Mouse (Mus musculus) forebrain, embryonic 11.5 days (tissue): ENCODE measurements at regions not wholly inside any gene's neighbourhood (a gene's known extent, or its start where the extent isn't known, plus 50 kb on each side); places are given as distances from the start of the nearest gene placed in this dataset.

Experiments
- ATAC-seq: fragments of 200-750 bp; cut with Nextera tagmentation; replicated peaks from 2 replicates; pipeline ENCODE4 v1.8.0; 2017; ENCODE audit warnings: moderate TSS enrichment; ENCODE audit not compliant: low FRiP score
- DNase-seq: peaks from one replicate; pipeline ENCODE4 v3.0.0-alpha.2; 2017; ENCODE audit warnings: low spot score
- H3K27ac ChIP-seq: fragments of 300-500 bp; sonication (generic); 2 replicates; pipeline ENCODE4 v1.5.1; 2014; ENCODE audit warnings: low read depth, low read length
- H3K27me3 ChIP-seq: fragments of 300-500 bp; sonication (generic); 2 replicates; pipeline ENCODE4 v1.6.1; 2014; ENCODE audit warnings: mild to moderate bottlenecking, low read length, mixed read lengths; ENCODE audit not compliant: control insufficient read depth, insufficient read depth
- H3K36me3 ChIP-seq: fragments of 300-500 bp; sonication (generic); 2 replicates; pipeline ENCODE4 v1.6.1; 2014; ENCODE audit warnings: mild to moderate bottlenecking, low read length, moderate library complexity, mixed read lengths; ENCODE audit not compliant: control insufficient read depth, insufficient read depth
- H3K4me1 ChIP-seq: fragments of 300-500 bp; sonication (generic); replicated peaks from 2 replicates; pipeline ENCODE4 v1.6.1; 2014; ENCODE audit warnings: low read length, mixed read lengths; ENCODE audit not compliant: control insufficient read depth, insufficient read depth
- H3K4me2 ChIP-seq: fragments of 300-500 bp; sonication (generic); 2 replicates; pipeline ENCODE4 v1.6.1; 2014; ENCODE audit warnings: low read depth, mild to moderate bottlenecking, low read length, moderate library complexity, mixed read lengths; ENCODE audit not compliant: severe bottlenecking
- H3K4me3 ChIP-seq: fragments of 300-500 bp; sonication (generic); 2 replicates; pipeline ENCODE4 v1.5.1; 2014; ENCODE audit warnings: low read depth, low read length
- H3K9ac ChIP-seq: fragments of 300-500 bp; sonication (generic); 2 replicates; pipeline ENCODE4 v1.6.1; 2014; ENCODE audit warnings: low read length
- H3K9me3 ChIP-seq: fragments of 300-500 bp; sonication (generic); 2 replicates; pipeline ENCODE4 v1.6.1; 2016; ENCODE audit warnings: low read length, mixed read lengths; ENCODE audit not compliant: control insufficient read depth
- WGBS: fragments of 180-500 bp; shearing (Covaris S2); extraction: QIAGEN DNeasy Blood & Tissue Kit; methylation state at CpG from one replicate; pipeline ENCODE4 v1.1.7; 2014; 5-methylcytosine and 5-hydroxymethylcytosine counted together

DNA sequence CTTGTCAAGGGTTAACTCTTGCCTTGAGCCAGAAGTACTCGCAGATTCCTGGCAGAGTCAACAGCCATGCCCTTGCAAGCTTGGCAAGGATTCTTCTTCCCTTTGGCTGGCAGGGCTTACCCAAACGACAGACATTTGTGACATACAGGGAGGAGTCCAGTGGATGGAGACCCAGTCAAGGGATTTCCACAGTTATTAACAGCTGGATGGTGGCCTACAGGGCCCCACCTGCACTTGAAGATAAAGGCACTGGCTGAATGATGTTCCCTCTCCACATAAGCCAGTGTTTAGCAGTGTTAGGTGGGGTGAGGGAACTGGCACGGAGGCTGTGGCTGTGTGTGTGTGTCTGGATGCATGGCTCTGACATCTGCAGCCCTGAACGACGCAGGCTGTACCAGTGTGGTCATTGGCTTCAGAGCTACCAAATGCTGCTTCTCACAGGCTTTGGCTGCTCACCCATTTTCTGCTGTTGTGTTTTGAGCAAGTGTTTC lies 183.9 kb upstream of the Klf4 start:
- Histone ChIP-seq H3K4me3 (no peak overlapping the region), H3K4me2 (no peak overlapping the region), H3K36me3 (no peaks in the 10 kb centered on the region), H3K27me3 (no peaks in the 10 kb centered on the region), H3K9me3 (no peaks in the 10 kb centered on the region), H3K9ac (no peak overlapping the region), H3K4me1 (no peaks in the 10 kb centered on the region), H3K27ac (no peak overlapping the region)
- ATAC-seq (no peak), DNase-seq (no peak)
- WGBS = 86% methylated on average over 5 of the region's 5 CpGs

DNA sequence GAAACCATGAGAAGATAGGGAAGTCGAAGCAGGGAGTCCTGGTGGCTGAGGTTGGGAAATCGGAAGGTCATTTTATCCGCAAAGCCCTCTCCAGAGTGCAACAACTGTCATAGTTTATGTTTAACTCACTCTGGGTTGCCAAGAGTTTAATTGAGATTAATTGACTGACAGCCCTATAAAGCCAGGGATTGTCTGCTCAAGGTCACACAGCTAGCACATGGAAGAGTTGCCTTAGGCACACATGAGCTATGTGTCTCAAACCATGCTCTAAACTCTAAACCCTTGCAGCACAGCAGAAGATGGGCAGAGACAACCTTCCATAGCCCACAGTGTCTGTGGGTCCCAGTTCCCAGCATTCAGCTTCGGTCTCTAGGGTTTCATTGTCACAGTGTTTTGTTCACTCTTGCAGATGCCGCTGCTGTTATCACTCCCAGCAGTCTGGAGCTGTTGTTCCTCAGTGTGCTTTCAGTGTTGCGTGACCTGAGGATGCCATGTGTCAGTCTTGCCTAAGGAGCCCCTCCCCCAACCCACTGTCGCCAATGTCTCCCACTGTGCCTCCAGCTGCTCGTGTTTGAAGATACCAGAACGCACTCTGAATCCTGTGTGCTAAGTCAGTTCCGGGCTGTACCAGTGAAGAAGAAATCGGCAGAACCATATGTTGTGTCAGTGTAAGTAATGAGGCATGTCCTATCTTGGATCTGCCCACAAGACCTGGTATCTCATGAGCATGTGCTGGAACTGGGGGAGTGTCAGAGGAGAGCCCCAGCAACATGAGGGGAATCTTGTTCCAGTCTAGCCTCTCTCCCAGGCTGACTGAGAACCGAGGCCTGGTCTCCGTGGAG lies 179.5 kb upstream of the Klf4 start:
- no peak overlapping the region for H3K4me3 ChIP-seq
- 77% methylated on average over 13 of the region's 13 CpGs for WGBS
- no peak overlapping the region for H3K27ac ChIP-seq
- no peak for ATAC-seq
- no peak for DNase-seq
- no peaks in the 10 kb centered on the region for H3K4me1 ChIP-seq
- H3K9me3 ChIP-seq = no peaks in the 10 kb centered on the region
- no peaks in the 10 kb centered on the region for H3K36me3 ChIP-seq
- H3K4me2 ChIP-seq = no peak overlapping the region
- H3K9ac ChIP-seq = no peak overlapping the region
- no peaks in the 10 kb centered on the region for H3K27me3 ChIP-seq

DNA sequence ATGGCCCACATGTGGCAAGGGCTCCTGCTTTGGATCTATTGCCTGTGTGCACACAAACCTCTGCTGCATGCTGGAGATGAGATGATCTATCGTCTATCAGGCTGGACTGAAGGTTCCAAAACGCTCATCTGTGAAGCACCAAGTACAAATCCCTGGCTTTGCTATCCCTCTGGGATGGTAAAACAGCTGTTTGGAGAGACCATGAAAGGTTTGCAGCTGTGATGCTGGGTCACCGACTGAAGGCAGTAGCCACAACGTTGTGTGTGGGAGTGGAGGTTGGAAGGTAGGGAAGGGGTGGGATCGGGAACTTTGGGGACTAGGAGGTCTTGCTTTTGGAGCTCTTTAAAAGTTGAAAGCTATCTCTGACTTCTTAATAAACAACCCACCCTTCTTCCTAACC lies 178.2 kb upstream of the Klf4 start:
- Histone ChIP-seq H3K27me3 (no peaks in the 10 kb centered on the region), H3K4me3 (no peak overlapping the region), H3K27ac (no peak overlapping the region), H3K4me2 (no peak overlapping the region), H3K9me3 (no peaks in the 10 kb centered on the region), H3K36me3 (no peaks in the 10 kb centered on the region), H3K9ac (no peak overlapping the region), H3K4me1 (no peaks in the 10 kb centered on the region)
- DNase-seq = no peak
- no peak for ATAC-seq
- WGBS = 89% methylated on average over 5 of the region's 5 CpGs

DNA sequence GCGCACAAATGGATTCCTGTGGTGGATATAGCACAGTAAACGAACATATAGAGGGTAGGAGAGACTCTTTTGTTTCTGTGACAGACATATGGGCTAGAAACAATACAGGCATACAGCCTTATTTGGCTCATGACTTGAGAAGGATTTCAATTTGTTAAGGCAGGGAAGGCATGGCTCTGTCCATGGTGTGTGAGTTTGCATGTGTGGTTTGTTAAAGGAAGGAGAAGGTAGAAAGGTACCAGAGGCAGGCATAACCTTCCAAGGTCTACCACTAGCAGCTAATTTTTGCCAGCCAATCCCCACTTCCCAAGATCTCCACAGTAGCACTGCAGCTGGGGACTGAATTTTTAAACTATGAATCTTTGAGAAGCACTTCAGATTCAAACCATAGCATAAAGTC lies 176.5 kb upstream of the Klf4 start:
- H3K9ac ChIP-seq = no peak overlapping the region
- WGBS = 72% methylated on average over 2 of the region's 2 CpGs
- H3K27me3 ChIP-seq = no peaks in the 10 kb centered on the region
- H3K4me1 ChIP-seq = no peaks in the 10 kb centered on the region
- no peaks in the 10 kb centered on the region for H3K36me3 ChIP-seq
- no peak overlapping the region for H3K27ac ChIP-seq
- H3K4me2 ChIP-seq = no peak overlapping the region
- DNase-seq (no peak), ATAC-seq (no peak)
- no peak overlapping the region for H3K4me3 ChIP-seq
- H3K9me3 ChIP-seq = no peaks in the 10 kb centered on the region

DNA sequence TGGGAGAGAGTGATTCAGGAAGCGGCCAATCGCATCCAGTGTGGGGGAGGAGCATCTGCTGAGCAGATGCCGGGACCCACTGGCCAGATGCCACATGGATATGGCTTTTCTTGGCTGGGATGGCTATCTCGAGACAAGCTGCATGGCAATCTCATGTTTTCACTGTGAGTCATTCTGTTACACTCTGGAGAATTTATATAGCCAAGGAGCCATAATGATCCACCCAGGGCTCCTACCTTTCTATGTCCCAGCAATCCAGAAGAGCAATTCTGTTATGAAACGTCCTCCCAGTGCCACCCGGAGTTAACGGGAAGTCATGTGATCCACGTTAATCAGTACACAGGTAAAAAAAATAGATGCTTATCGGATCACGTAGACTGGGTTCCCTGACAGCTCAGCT lies 175.7 kb upstream of the Klf4 start:
- Histone ChIP-seq H3K27ac (no peak overlapping the region), H3K27me3 (no peaks in the 10 kb centered on the region), H3K4me2 (no peak overlapping the region), H3K9ac (no peak overlapping the region), H3K4me3 (no peak overlapping the region), H3K36me3 (no peaks in the 10 kb centered on the region), H3K9me3 (no peaks in the 10 kb centered on the region), H3K4me1 (no peaks in the 10 kb centered on the region)
- DNase-seq (no peak), ATAC-seq (no peak)
- 94% methylated on average over 10 of the region's 10 CpGs for WGBS

DNA sequence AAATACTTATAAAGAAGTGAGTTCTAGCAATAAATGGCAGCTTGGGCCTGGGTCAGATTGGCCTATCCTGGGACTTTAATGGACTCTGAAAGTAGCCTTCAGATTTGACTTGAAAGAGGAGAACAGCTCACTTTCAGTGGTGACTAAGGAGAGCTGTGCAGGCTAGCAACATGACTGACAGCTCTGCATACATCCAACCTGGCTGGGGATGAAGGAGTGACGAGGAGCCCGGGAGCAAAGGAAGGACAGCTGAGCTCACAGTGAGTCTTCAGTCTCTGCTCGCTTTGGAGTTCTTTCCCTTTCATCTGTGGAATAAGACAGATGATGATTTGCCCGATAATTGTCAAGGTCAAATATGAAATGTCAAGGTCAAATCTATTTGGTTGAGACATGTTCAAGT lies 172.7 kb upstream of the Klf4 start:
- 84% methylated on average over 4 of the region's 4 CpGs for WGBS
- no peak overlapping the region for H3K27ac ChIP-seq

DNA sequence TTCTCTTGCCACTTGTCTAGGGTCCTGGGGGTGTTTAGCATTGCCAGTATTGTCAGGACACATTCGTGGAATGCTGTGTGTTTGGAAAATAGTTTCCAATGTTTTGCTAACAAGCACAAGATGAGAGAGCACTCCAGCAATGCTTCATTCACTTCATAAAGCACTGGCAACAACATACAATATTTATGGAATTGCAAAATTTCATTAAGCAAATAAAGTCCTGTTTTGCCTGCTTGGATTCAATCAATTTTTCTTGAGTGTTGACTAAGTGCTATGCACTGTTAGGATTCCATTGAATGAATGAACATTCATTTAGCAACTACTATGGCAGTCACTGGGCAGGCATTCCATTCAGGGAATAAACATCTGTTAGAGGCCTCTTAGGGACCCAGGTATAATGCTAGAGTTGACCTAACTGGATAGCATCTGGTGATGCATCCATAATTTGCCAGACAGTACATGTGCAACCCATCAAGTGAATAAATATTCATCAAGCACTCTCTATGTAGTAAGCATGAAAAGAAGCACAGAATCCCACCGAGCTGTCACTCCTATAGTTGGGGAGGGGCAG lies 171.2 kb upstream of the Klf4 start:
- WGBS = 84% methylated on average over 2 of the region's 2 CpGs
- no peak overlapping the region for H3K9ac ChIP-seq
- DNase-seq = no peak
- H3K27ac ChIP-seq = no peak overlapping the region
- no peak overlapping the region for H3K4me3 ChIP-seq
- no peaks in the 10 kb centered on the region for H3K36me3 ChIP-seq
- ATAC-seq = no peak
- H3K9me3 ChIP-seq = no peaks in the 10 kb centered on the region
- no peaks in the 10 kb centered on the region for H3K27me3 ChIP-seq
- no peak overlapping the region for H3K4me2 ChIP-seq
- H3K4me1 ChIP-seq = no peaks in the 10 kb centered on the region

More for the DNA sequence above, 172.7 kb upstream of the Klf4 start:
- Histone ChIP-seq H3K4me1 (no peaks in the 10 kb centered on the region), H3K9ac (no peak overlapping the region), H3K36me3 (no peaks in the 10 kb centered on the region), H3K4me2 (no peak overlapping the region), H3K4me3 (no peak overlapping the region), H3K9me3 (no peaks in the 10 kb centered on the region), H3K27me3 (no peaks in the 10 kb centered on the region)
- ATAC-seq = no peak
- DNase-seq = no peak

DNA sequence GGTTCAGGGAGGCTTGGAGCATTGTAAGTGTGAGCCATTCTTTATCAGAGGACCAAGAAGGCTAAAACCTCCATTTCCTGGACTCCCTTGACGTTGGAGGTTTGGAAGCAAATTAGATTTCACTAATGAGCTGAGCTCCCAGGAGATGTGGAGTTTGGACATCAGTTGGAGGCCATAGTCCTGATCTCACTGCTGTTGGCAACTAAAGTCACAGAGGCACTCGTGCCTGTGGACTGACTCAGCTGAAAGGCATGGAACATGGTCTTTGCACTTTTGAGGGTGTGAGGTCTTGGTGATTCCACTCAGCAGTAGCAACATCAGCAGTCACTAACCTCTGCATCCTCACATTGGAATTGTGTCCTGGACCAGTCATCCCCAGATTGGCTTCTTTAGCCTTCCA lies 169.1 kb upstream of the Klf4 start:
- Histone ChIP-seq H3K27me3 (no peaks in the 10 kb centered on the region), H3K27ac (no peak overlapping the region), H3K9me3 (no peaks in the 10 kb centered on the region), H3K4me2 (no peak overlapping the region), H3K4me1 (no peaks in the 10 kb centered on the region), H3K4me3 (no peak overlapping the region), H3K36me3 (no peaks in the 10 kb centered on the region), H3K9ac (no peak overlapping the region)
- ATAC-seq (no peak), DNase-seq (no peak)
- 75% methylated on average over 2 of the region's 2 CpGs for WGBS

DNA sequence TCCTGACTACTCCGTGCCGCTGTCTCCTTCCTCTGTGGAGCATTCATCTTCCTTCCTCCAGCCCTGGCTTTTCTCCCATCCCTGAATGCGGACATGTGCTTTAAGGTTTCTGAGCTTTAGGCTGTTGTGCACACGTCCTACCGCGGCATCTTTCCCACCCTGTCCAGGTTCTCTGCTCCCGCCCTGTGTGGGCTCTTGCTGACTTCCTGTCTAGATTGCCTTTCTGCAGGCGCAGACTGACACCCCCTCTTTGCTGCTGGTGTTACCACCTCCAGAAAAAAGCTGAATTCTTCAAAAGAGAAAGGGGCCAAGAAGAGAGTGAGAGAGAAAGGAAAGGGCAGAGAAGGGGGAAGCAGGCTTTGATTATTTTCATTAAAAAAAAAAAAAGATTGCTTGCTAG lies 167.7 kb upstream of the Klf4 start:
- no peak overlapping the region for H3K4me3 ChIP-seq
- H3K27me3 ChIP-seq = no peaks in the 10 kb centered on the region
- H3K9ac ChIP-seq = no peak overlapping the region
- no peak overlapping the region for H3K27ac ChIP-seq
- no peaks in the 10 kb centered on the region for H3K9me3 ChIP-seq
- ATAC-seq = no peak
- 77% methylated on average over 8 of the region's 8 CpGs for WGBS
- no peak for DNase-seq
- H3K4me1 ChIP-seq = no peaks in the 10 kb centered on the region
- no peaks in the 10 kb centered on the region for H3K36me3 ChIP-seq
- H3K4me2 ChIP-seq = no peak overlapping the region
